Mouse (Mus musculus) midbrain, embryonic 15.5 days (tissue): ENCODE results near the gene 1700020L24Rik. TPM values are rescaled to one million over a fixed set of nuclear protein-coding genes. Genes with fewer than 3 reads are reported as not detected.
A peak's percentile ranks its signal among the peaks of the same experiment; 100 is the strongest.

Experiments
- ATAC-seq: fragments of 200-750 bp; cut with Nextera tagmentation; replicated peaks from 2 replicates; pipeline ENCODE4 v1.8.0; 2017; ENCODE audit warnings: moderate TSS enrichment
- H3K27ac ChIP-seq: fragments of 300-500 bp; sonication (generic); 2 replicates; pipeline ENCODE4 v1.5.1; 2015; ENCODE audit warnings: mild to moderate bottlenecking, inconsistent platforms
- H3K27me3 ChIP-seq: fragments of 300-500 bp; sonication (generic); replicated peaks from 2 replicates; pipeline ENCODE4 v1.6.1; 2015; ENCODE audit warnings: inconsistent platforms
- H3K36me3 ChIP-seq: fragments of 300-500 bp; sonication (generic); replicated peaks from 2 replicates; pipeline ENCODE4 v1.6.1; 2015; ENCODE audit warnings: inconsistent platforms
- H3K4me1 ChIP-seq: fragments of 300-500 bp; sonication (generic); 2 replicates; pipeline ENCODE4 v1.6.1; 2015; ENCODE audit warnings: inconsistent platforms
- H3K4me2 ChIP-seq: fragments of 300-500 bp; sonication (generic); 2 replicates; pipeline ENCODE4 v1.6.1; 2015; ENCODE audit warnings: inconsistent platforms, mild to moderate bottlenecking, moderate library complexity
- H3K4me3 ChIP-seq: fragments of 300-500 bp; sonication (generic); 2 replicates; pipeline ENCODE4 v1.5.1; 2015; ENCODE audit warnings: mild to moderate bottlenecking, inconsistent platforms
- H3K9ac ChIP-seq: fragments of 300-500 bp; sonication (generic); 2 replicates; pipeline ENCODE4 v1.6.1; 2015; ENCODE audit warnings: mild to moderate bottlenecking, inconsistent platforms
- H3K9me3 ChIP-seq: fragments of 300-500 bp; sonication (generic); 2 replicates; pipeline ENCODE4 v1.6.1; 2016; ENCODE audit warnings: inconsistent platforms
- WGBS: fragments of 180-500 bp; shearing (Covaris S2); methylation state at CpG from one replicate; pipeline ENCODE4 v1.1.7; 2015; ENCODE audit warnings: mixed read lengths; 5-methylcytosine and 5-hydroxymethylcytosine counted together
- polyA plus RNA-seq: library from polyadenylated mRNA; unstranded; fragments of >200 nt; fragmentation: Nextera tagmentation; extraction: Ambion mirVana; gene quantifications from 2 replicates; pipeline ENCODE4 v1.2.1, GENCODE M21; 2015

Gene 1700020L24Rik
- polyA plus RNA-seq, result 0.68 and 0.70 TPM in 2 replicates

DNA sequence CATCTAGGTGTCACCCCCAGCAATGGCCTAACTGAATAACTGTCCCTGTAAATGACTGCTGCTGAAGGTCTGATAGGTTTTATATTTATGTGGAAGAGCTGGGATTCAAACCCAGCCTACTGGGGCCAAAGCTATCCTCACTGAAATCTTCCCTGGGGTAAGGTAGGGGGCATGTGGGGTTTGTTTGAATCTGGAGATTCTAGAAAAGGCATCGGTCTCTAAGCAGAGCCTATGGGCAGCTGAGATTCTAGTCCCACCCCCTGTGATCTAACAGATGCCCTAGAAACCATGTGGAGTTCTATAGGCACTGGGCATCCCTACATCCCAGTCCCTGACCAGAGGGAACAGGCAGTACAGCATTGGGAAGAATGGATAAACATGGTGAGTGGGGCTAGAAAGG, at the start of gene 1700020L24Rik:
1700020L24Rik (plus strand) TSS at position 301 of the 400 bp plus-strand sequence.
- peaks cover 19% of the 10 kb centered on the region for H3K27me3 ChIP-seq
- no peaks in the 10 kb centered on the region for H3K36me3 ChIP-seq
- no peak for ATAC-seq

DNA sequence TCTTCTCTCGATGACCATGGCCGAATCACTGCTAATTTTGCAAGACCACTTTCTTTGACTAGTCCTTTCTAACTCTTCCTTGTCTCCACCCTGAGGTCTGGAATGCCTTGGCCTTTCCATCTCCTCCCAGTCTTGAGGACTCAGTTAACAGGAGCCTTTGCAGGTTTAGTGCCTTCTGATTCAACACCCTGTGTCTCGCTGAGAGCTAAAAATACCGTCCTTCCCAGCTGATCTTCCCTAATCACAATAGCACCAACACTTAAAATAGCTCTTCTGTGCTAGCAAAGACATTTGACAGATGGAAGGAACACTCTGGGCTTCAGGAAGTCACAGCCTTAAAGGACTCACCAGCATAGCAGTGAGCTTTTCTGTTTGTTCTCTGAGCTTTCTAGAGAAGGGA, 44.4 kb upstream of the 1700020L24Rik start:
- H3K4me3 ChIP-seq, result no peak overlapping the region
- H3K9ac ChIP-seq, result no peak overlapping the region
- H3K4me2 ChIP-seq, result no peak overlapping the region
- no peaks in the 10 kb centered on the region for H3K9me3 ChIP-seq
- no peak overlapping the region for H3K27ac ChIP-seq
- H3K4me1 ChIP-seq, result peaks cover 10% of the 10 kb centered on the region
- no peaks in the 10 kb centered on the region for H3K27me3 ChIP-seq
- ATAC-seq, result no peak
- H3K36me3 ChIP-seq, result peaks cover 27% of the 10 kb centered on the region
- WGBS, result 93% methylated on average over 4 of the region's 4 CpGs

More for the DNA sequence above, at the start of gene 1700020L24Rik:
- no peak within 1 kb of the TSS for H3K9ac ChIP-seq
- no peaks in the 10 kb centered on the region for H3K9me3 ChIP-seq
- H3K27ac ChIP-seq, result no peak within 1 kb of the TSS
- no peak within 1 kb of the TSS for H3K4me3 ChIP-seq
- H3K4me2 ChIP-seq, result no peak within 1 kb of the TSS
- H3K4me1 ChIP-seq, result peaks cover under 1% of the 10 kb centered on the region; the same call in 1 of the 2 replicates
- WGBS, result 79% methylated on average over 1 of the region's 1 CpGs

- no peak overlapping the region for H3K4me3 ChIP-seq
- H3K4me2 ChIP-seq, result no peak overlapping the region
- H3K27ac ChIP-seq, result peak overlapping the region; percentile 49; the same call in 1 of the 2 replicates
- WGBS, result 16% methylated on average over 6 of the region's 6 CpGs
- H3K27me3 ChIP-seq, result no peaks in the 10 kb centered on the region
- peak; percentile 56; the same call in 1 of the 2 replicates for ATAC-seq
- no peaks in the 10 kb centered on the region for H3K9me3 ChIP-seq
- no peak overlapping the region for H3K9ac ChIP-seq
- peaks cover 10% of the 10 kb centered on the region for H3K4me1 ChIP-seq
- H3K36me3 ChIP-seq, result peaks cover 36% of the 10 kb centered on the region
These were observed 42.6 kb upstream of the 1700020L24Rik start for GRCm38 (mm10) chr11:83394802-83395439.

GRCm38 (mm10) chr11:83397626-83398025, 39.9 kb upstream of the 1700020L24Rik start:
- ATAC-seq, result no peak
- no peak overlapping the region for H3K27ac ChIP-seq
- H3K27me3 ChIP-seq, result no peaks in the 10 kb centered on the region
- no peak overlapping the region for H3K4me2 ChIP-seq
- H3K9me3 ChIP-seq, result no peaks in the 10 kb centered on the region
- H3K36me3 ChIP-seq, result peaks cover 30% of the 10 kb centered on the region
- WGBS, result 92% methylated on average over 7 of the region's 7 CpGs
- H3K4me1 ChIP-seq, result peaks cover 10% of the 10 kb centered on the region
- H3K9ac ChIP-seq, result no peak overlapping the region
- no peak overlapping the region for H3K4me3 ChIP-seq

GRCm38 (mm10) chr11:83398724-83399123, 38.8 kb upstream of the 1700020L24Rik start:
- no peaks in the 10 kb centered on the region for H3K27me3 ChIP-seq
- ATAC-seq, result no peak
- H3K9me3 ChIP-seq, result no peaks in the 10 kb centered on the region
- H3K4me1 ChIP-seq, result peaks cover 10% of the 10 kb centered on the region
- H3K4me3 ChIP-seq, result no peak overlapping the region
- H3K4me2 ChIP-seq, result no peak overlapping the region
- peaks cover 30% of the 10 kb centered on the region for H3K36me3 ChIP-seq
- 86% methylated on average over 5 of the region's 5 CpGs for WGBS
- no peak overlapping the region for H3K27ac ChIP-seq
- no peak overlapping the region for H3K9ac ChIP-seq

DNA sequence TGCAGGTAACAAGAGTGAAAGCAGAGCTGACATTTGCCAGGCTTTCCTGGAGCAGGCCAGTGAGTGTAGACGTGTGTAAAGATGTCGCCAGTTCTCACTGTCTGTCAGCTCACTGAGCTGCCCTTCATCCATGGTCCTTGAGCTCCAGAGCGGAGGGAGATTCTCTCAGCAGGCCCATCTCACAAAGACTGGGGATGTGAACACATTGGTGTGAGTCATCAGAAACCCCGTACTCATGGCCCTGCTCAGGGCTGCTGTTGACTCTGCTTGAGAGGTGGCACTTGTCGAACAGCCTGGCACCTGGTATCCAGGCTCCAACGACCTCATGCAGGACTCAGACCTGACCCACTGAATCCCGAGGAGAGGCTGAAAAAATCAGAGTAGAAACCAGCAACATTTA, 33.7 kb upstream of the 1700020L24Rik start:
- Histone ChIP-seq H3K9me3 (no peaks in the 10 kb centered on the region), H3K36me3 (peaks cover 12% of the 10 kb centered on the region), H3K9ac (no peak overlapping the region), H3K4me2 (no peak overlapping the region), H3K4me3 (no peak overlapping the region), H3K27ac (no peak overlapping the region), H3K27me3 (no peaks in the 10 kb centered on the region), H3K4me1 (no peaks in the 10 kb centered on the region)
- no peak for ATAC-seq
- 79% methylated on average over 7 of the region's 7 CpGs for WGBS

DNA sequence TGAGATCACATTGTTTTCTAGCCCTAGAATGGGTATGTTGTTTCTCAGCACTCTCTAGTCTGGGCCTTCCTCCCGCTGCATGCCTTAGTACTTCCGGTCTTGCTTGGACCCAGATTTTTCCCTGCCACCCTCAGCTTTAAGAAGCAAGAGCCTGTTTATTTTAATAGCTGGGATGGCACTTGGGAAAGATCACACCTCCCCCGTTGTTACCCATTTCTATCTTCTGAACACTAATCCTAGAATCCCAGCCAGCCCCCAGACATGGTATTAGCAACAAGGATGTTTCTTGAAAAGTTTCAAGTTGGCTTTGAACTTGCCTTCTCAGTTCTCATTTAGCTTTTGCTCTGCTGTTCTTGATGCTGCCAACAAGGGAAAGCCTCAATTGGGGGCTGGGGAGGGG, 31.1 kb upstream of the 1700020L24Rik start:
- no peak overlapping the region for H3K4me3 ChIP-seq
- no peaks in the 10 kb centered on the region for H3K27me3 ChIP-seq
- no peaks in the 10 kb centered on the region for H3K9me3 ChIP-seq
- no peak overlapping the region for H3K9ac ChIP-seq
- no peak for ATAC-seq
- peaks cover 18% of the 10 kb centered on the region for H3K4me1 ChIP-seq
- H3K27ac ChIP-seq, result no peak overlapping the region
- no peak overlapping the region for H3K4me2 ChIP-seq
- WGBS, result 79% methylated on average over 3 of the region's 3 CpGs
- H3K36me3 ChIP-seq, result peaks cover 8% of the 10 kb centered on the region

- no peak overlapping the region for H3K9ac ChIP-seq
- H3K4me3 ChIP-seq, result no peak overlapping the region
- H3K4me2 ChIP-seq, result no peak overlapping the region
- H3K4me1 ChIP-seq, result peaks cover 27% of the 10 kb centered on the region
- no peaks in the 10 kb centered on the region for H3K27me3 ChIP-seq
- no peaks in the 10 kb centered on the region; the same call in 1 of the 2 replicates for H3K36me3 ChIP-seq
- no peak for ATAC-seq
- H3K9me3 ChIP-seq, result no peaks in the 10 kb centered on the region
- no peak overlapping the region for H3K27ac ChIP-seq
- WGBS, result 44% methylated on average over 8 of the region's 8 CpGs
These were observed 29.2 kb upstream of the 1700020L24Rik start for GRCm38 (mm10) chr11:83408242-83408641.

- under 1% methylated on average over 44 of the region's 44 CpGs for WGBS
- Histone ChIP-seq H3K4me2 (peak within 1 kb of the TSS; percentile 86), H3K4me1 (peaks cover 27% of the 10 kb centered on the region), H3K27me3 (no peaks in the 10 kb centered on the region), H3K4me3 (peak within 1 kb of the TSS; percentile 89), H3K36me3 (no peaks in the 10 kb centered on the region), H3K9ac (peak within 1 kb of the TSS; percentile 93), H3K9me3 (no peaks in the 10 kb centered on the region), H3K27ac (peak within 1 kb of the TSS; percentile 71)
- peak; percentile 85 for ATAC-seq
These were observed 28.3 kb upstream of the 1700020L24Rik start, which contains the start of gene Rasl10b for GRCm38 (mm10) chr11:83409087-83409754. TSS of gene Rasl10b (plus strand) at chr11:83409137.

GRCm38 (mm10) chr11:83409792-83410291, 27.6 kb upstream of the 1700020L24Rik start:
- H3K36me3 ChIP-seq, result no peaks in the 10 kb centered on the region
- H3K9ac ChIP-seq, result peak overlapping the region; percentile 93
- H3K4me3 ChIP-seq, result peak overlapping the region; percentile 89
- peaks cover 27% of the 10 kb centered on the region for H3K4me1 ChIP-seq
- H3K27me3 ChIP-seq, result no peaks in the 10 kb centered on the region
- WGBS, result 0% methylated on average over 37 of the region's 40 CpGs
- peak overlapping the region; percentile 86 for H3K4me2 ChIP-seq
- ATAC-seq, result peak; percentile 63; the same call in 1 of the 2 replicates
- peak overlapping the region; percentile 71 for H3K27ac ChIP-seq
- no peaks in the 10 kb centered on the region for H3K9me3 ChIP-seq

GRCm38 (mm10) chr11:83410510-83410909, 27.0 kb upstream of the 1700020L24Rik start:
- H3K27ac ChIP-seq, result no peak overlapping the region
- H3K4me2 ChIP-seq, result peak overlapping the region; percentile 86
- H3K36me3 ChIP-seq, result no peaks in the 10 kb centered on the region
- ATAC-seq, result no peak
- H3K9me3 ChIP-seq, result no peaks in the 10 kb centered on the region
- peaks cover 27% of the 10 kb centered on the region for H3K4me1 ChIP-seq
- H3K27me3 ChIP-seq, result no peaks in the 10 kb centered on the region
- peak overlapping the region; percentile 89 for H3K4me3 ChIP-seq
- peak overlapping the region; percentile 93 for H3K9ac ChIP-seq
- WGBS, result 23% methylated on average over 6 of the region's 6 CpGs

DNA sequence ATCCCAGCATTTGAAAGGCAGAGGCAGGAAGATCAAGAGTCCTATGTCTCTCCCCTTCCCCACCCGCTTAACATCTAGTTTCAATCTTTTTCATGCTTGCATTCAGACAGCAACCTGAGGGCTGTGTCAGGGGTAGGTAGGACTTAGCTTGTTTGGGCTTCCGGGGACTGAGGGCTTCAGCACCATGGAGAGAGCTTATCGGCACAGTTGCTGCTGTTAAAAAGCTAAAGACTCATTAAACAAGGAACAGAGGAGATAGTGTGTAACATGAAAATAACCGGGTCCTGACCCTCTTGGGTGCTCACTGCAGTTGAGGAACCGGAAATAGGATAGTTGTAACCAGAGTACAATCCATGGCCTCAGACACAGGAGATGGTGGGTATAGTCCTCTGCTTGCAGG, 20.4 kb upstream of the 1700020L24Rik start:
- Histone ChIP-seq H3K4me1 (peaks cover 16% of the 10 kb centered on the region), H3K4me3 (no peak overlapping the region), H3K27me3 (peaks cover 28% of the 10 kb centered on the region), H3K9ac (no peak overlapping the region), H3K9me3 (no peaks in the 10 kb centered on the region), H3K4me2 (no peak overlapping the region), H3K36me3 (no peaks in the 10 kb centered on the region), H3K27ac (no peak overlapping the region)
- 12% methylated on average over 5 of the region's 5 CpGs for WGBS
- ATAC-seq, result no peak
